Mouse (Mus musculus) hindbrain, embryonic 16.5 days (tissue): Measurements from ENCODE around the gene Pate4. TPM values are rescaled to one million over a fixed set of nuclear protein-coding genes. Genes with fewer than 3 reads are reported as not detected.
"Not testable (repeated sequence)": the region's sequence is repeated elsewhere in the genome, so short reads cannot be mapped to it uniquely, and the experiment has no call there.

Source experiments
- ATAC-seq: fragments of 200-750 bp; cut with Nextera tagmentation; 2 replicates; pipeline ENCODE4 v1.8.0; 2017; ENCODE audit warnings: moderate TSS enrichment, moderate library complexity
- H3K27ac ChIP-seq: fragments of 300-500 bp; sonication (generic); 2 replicates; pipeline ENCODE4 v1.5.1; 2014; ENCODE audit warnings: low read depth, mild to moderate bottlenecking, control low read depth, low read length, moderate library complexity
- H3K27me3 ChIP-seq: fragments of 300-500 bp; sonication (generic); replicated peaks from 2 replicates; pipeline ENCODE4 v1.6.1; 2014; ENCODE audit warnings: low read length; ENCODE audit not compliant: control insufficient read depth, insufficient read depth
- H3K36me3 ChIP-seq: fragments of 300-500 bp; sonication (generic); 2 replicates; pipeline ENCODE4 v1.6.1; 2014; ENCODE audit warnings: mild to moderate bottlenecking, low read length, moderate library complexity, mixed read lengths; ENCODE audit not compliant: control insufficient read depth, insufficient read depth
- H3K4me1 ChIP-seq: fragments of 300-500 bp; sonication (generic); 2 replicates; pipeline ENCODE4 v1.6.1; 2014; ENCODE audit warnings: low read depth, low read length; ENCODE audit not compliant: control insufficient read depth, insufficient read depth
- H3K4me2 ChIP-seq: fragments of 300-500 bp; sonication (generic); 2 replicates; pipeline ENCODE4 v1.6.1; 2014; ENCODE audit warnings: mild to moderate bottlenecking, low read length, control low read depth, moderate library complexity
- H3K4me3 ChIP-seq: fragments of 300-500 bp; sonication (generic); 2 replicates; pipeline ENCODE4 v1.5.1; 2014; ENCODE audit warnings: mild to moderate bottlenecking, low read length, control low read depth, moderate library complexity
- H3K9ac ChIP-seq: fragments of 300-500 bp; sonication (generic); 2 replicates; pipeline ENCODE4 v1.6.1; 2014; ENCODE audit warnings: low read depth, mild to moderate bottlenecking, control low read depth, low read length, moderate library complexity
- H3K9me3 ChIP-seq: fragments of 300-500 bp; sonication (generic); 2 replicates; pipeline ENCODE4 v1.6.1; 2014; ENCODE audit warnings: mild to moderate bottlenecking, low read length, moderate library complexity; ENCODE audit not compliant: control insufficient read depth
- WGBS: fragments of 180-500 bp; shearing (Covaris S2); extraction: QIAGEN DNeasy Blood & Tissue Kit; methylation state at CpG from one replicate; pipeline ENCODE4 v1.1.7; 2014; 5-methylcytosine and 5-hydroxymethylcytosine counted together
- polyA plus RNA-seq: library from polyadenylated mRNA; unstranded; fragments of >200 nt; fragmentation: Nextera tagmentation; extraction: Ambion mirVana; gene quantifications from 2 replicates; pipeline ENCODE4 v1.2.1, GENCODE M21; 2015

Gene Pate4
- polyA plus RNA-seq, result not detected in 2 replicates

GRCm38 (mm10) chr9:35611841-35612240, at the start of gene Pate4:
TSS of gene Pate4 (minus strand) at chr9:35611941.
- H3K9me3 ChIP-seq, result no peaks in the 10 kb centered on the region

GRCm38 (mm10) chr9:35648102-35648501, 36.4 kb upstream of the Pate4 start, which contains the start of gene Pate3:
TSS of gene Pate3 (minus strand) at chr9:35648202.
- 84% methylated on average over 1 of the region's 1 CpGs for WGBS
- Histone ChIP-seq H3K4me2 (no peak within 1 kb of the TSS), H3K27me3 (no peaks in the 10 kb centered on the region), H3K9me3 (no peaks in the 10 kb centered on the region), H3K9ac (no peak within 1 kb of the TSS), H3K4me1 (no peaks in the 10 kb centered on the region), H3K36me3 (no peaks in the 10 kb centered on the region), H3K27ac (no peak within 1 kb of the TSS), H3K4me3 (no peak within 1 kb of the TSS)
- no peak for ATAC-seq

More at GRCm38 (mm10) chr9:35611841-35612240, at the start of gene Pate4:
- Histone ChIP-seq H3K4me1 (no peaks in the 10 kb centered on the region), H3K9ac (no peak within 1 kb of the TSS), H3K4me3 (no peak within 1 kb of the TSS), H3K27ac (no peak within 1 kb of the TSS), H3K36me3 (no peaks in the 10 kb centered on the region), H3K4me2 (no peak within 1 kb of the TSS), H3K27me3 (no peaks in the 10 kb centered on the region)
- ATAC-seq, result no peak
- 72% methylated on average over 1 of the region's 1 CpGs for WGBS

- H3K4me1 ChIP-seq, result no peaks in the 10 kb centered on the region
- no peaks in the 10 kb centered on the region for H3K9me3 ChIP-seq
- no peaks in the 10 kb centered on the region for H3K36me3 ChIP-seq
- H3K27me3 ChIP-seq, result no peaks in the 10 kb centered on the region
- ATAC-seq, result no peak
- H3K27ac ChIP-seq, result no peak overlapping the region
- 87% methylated on average over 1 of the region's 1 CpGs for WGBS
- H3K4me3 ChIP-seq, result no peak overlapping the region
- no peak overlapping the region for H3K9ac ChIP-seq
- no peak overlapping the region for H3K4me2 ChIP-seq
These were observed 21.2 kb upstream of the Pate4 start for GRCm38 (mm10) chr9:35632981-35633380.

GRCm38 (mm10) chr9:35616784-35617183, 5.0 kb upstream of the Pate4 start:
- H3K4me2 ChIP-seq, ATAC-seq, H3K4me1 ChIP-seq, H3K4me3 ChIP-seq, H3K9ac ChIP-seq, H3K27ac ChIP-seq, H3K27me3 ChIP-seq, H3K36me3 ChIP-seq, H3K9me3 ChIP-seq: not testable (repeated sequence)
- 62% methylated on average over 2 of the region's 2 CpGs for WGBS

GRCm38 (mm10) chr9:35614005-35614404, 2.3 kb upstream of the Pate4 start:
- H3K9me3 ChIP-seq, result no peaks in the 10 kb centered on the region
- no peak overlapping the region for H3K9ac ChIP-seq
- no peaks in the 10 kb centered on the region for H3K36me3 ChIP-seq
- no peak overlapping the region for H3K27ac ChIP-seq
- no peak for ATAC-seq
- no peak overlapping the region for H3K4me3 ChIP-seq
- no peak overlapping the region for H3K4me2 ChIP-seq
- no peaks in the 10 kb centered on the region for H3K27me3 ChIP-seq
- WGBS, result 34% methylated on average over 2 of the region's 2 CpGs
- H3K4me1 ChIP-seq, result no peaks in the 10 kb centered on the region

- H3K9ac ChIP-seq, result no peak overlapping the region
- no peaks in the 10 kb centered on the region for H3K4me1 ChIP-seq
- no peak for ATAC-seq
- no peaks in the 10 kb centered on the region for H3K9me3 ChIP-seq
- H3K27ac ChIP-seq, result no peak overlapping the region
- no peaks in the 10 kb centered on the region for H3K36me3 ChIP-seq
- WGBS, result 68% methylated on average over 8 of the region's 8 CpGs
- H3K4me3 ChIP-seq, result no peak overlapping the region
- H3K4me2 ChIP-seq, result no peak overlapping the region
- H3K27me3 ChIP-seq, result no peaks in the 10 kb centered on the region
These were observed 3.9 kb downstream of the Pate4 start for GRCm38 (mm10) chr9:35607647-35608405.

GRCm38 (mm10) chr9:35592903-35593302, 18.8 kb downstream of the Pate4 start:
- ATAC-seq, result peak; percentile 71; the same call in 1 of the 2 replicates
- no peak overlapping the region for H3K4me2 ChIP-seq
- no peak overlapping the region for H3K9ac ChIP-seq
- no peak overlapping the region for H3K27ac ChIP-seq
- WGBS, result 13% methylated on average over 2 of the region's 2 CpGs
- no peaks in the 10 kb centered on the region for H3K9me3 ChIP-seq
- H3K27me3 ChIP-seq, result no peaks in the 10 kb centered on the region
- H3K36me3 ChIP-seq, result no peaks in the 10 kb centered on the region
- no peak overlapping the region for H3K4me3 ChIP-seq
- H3K4me1 ChIP-seq, result no peaks in the 10 kb centered on the region

GRCm38 (mm10) chr9:35587674-35588073, 24.1 kb downstream of the Pate4 start:
- no peak for ATAC-seq
- Histone ChIP-seq H3K9me3 (no peaks in the 10 kb centered on the region), H3K4me1 (no peaks in the 10 kb centered on the region), H3K27me3 (no peaks in the 10 kb centered on the region), H3K4me3 (no peak overlapping the region), H3K9ac (no peak overlapping the region), H3K36me3 (no peaks in the 10 kb centered on the region), H3K27ac (no peak overlapping the region), H3K4me2 (no peak overlapping the region)
- WGBS, result 81% methylated on average over 1 of the region's 1 CpGs

GRCm38 (mm10) chr9:35574416-35574815, 37.3 kb downstream of the Pate4 start:
- Histone ChIP-seq H3K4me2 (peak overlapping the region; percentile 80), H3K27me3 (peaks cover 6% of the 10 kb centered on the region), H3K4me1 (peaks cover 3% of the 10 kb centered on the region; the same call in 1 of the 2 replicates), H3K4me3 (peak overlapping the region; percentile 43), H3K27ac (no peak overlapping the region), H3K9me3 (no peaks in the 10 kb centered on the region), H3K36me3 (no peaks in the 10 kb centered on the region), H3K9ac (peak overlapping the region; percentile 59)
- ATAC-seq, result no peak
- 4% methylated on average over 26 of the region's 32 CpGs for WGBS
